Mouse (Mus musculus) megakaryocyte progenitor cell, adult 5-6 weeks (primary cell): ENCODE data around the gene Vkorc1. TPM values are rescaled to one million over a fixed set of nuclear protein-coding genes. Genes with fewer than 3 reads are reported as not detected.
A peak's percentile ranks its signal among the peaks of the same experiment; 100 is the strongest.

Source experiments
- ATAC-seq: replicated peaks from 2 replicates; pipeline ENCODE4 v1.8.0; 2016; ENCODE audit warnings: mild to moderate bottlenecking, moderate TSS enrichment, inconsistent platforms; ENCODE audit not compliant: poor library complexity
- total RNA-seq, 2 experiments: library from RNA; stranded (forward) in 1 of 2; stranded (reverse) in 1 of 2; fragments of 157-497, 149-512 nt in 1 of 2; fragments of 200-1000 nt in 1 of 2; gene quantifications; 2 replicates each; pipeline versions ENCODE4 v1.2.3 to v1.2.4; 2015 to 2017

The Vkorc1 gene
- total RNA-seq, 2 experiments from 2014 or later: 30.7 to 145 TPM

DNA sequence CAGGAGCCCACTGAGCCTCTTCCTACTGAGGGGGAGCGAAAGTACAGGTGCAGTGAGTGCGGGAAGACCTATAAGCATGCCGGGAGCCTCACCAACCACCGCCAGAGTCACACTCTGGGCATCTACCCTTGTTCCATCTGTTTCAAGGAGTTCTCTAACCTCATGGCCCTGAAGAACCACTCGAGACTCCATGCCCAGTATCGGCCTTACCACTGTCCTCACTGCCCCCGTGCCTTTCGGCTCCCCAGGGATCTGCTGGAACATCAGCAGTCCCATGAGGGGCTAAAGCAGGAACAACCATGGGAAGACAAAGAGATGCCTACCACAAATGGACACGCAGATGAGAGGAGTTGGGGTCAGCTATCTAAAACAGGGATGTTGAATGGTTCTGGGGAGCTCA, 16.1 kb downstream of the Vkorc1 start:
- ATAC-seq: no peak

DNA sequence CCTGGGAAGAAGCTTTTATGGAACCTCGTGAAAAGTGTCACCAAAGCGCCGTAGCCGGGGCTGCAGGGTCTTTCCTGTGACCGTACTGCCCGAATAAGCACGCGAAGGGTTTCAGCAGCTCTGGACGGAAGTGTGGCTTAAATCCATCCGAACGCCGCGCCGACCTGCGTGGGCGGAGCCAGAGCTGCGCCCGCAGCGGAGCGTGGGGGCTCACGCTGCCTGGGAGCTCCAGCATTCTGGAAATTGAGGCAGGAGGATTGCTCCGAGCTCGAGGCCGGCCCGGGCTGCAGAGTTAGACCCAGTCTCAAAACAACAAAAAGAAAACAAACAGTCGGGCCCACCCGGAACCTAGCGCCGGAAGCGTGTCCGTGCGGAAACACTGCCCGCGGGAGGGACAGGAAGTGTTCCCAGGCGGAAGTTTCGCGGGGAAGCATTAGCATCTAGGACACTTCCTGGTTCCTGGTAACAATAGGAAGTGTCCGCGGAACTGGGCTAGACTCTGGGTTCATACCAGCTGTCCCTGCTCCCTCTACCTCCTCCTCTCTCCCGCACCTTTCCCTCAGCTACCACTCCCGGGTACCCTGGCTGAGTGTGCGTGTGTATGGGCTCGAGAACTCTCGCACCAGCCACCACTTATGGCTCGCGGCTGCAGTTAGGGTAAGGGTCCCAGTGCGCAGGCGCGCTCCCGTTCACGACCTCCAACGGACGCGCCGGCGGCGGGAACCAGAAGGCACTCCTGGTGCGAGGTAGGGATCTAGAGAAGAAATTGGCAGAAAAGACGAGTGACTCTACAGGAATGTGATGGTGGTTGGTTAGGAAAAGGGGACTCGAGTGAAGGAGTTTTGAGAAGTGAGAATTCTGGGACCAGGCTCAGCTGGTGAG, 18.7 kb downstream of the Vkorc1 start, which contains the start of gene Zfp668:
Gene Zfp668 (minus strand): TSS at position 362 of the 882 bp plus-strand sequence.
- peak; percentile 71 for ATAC-seq

DNA sequence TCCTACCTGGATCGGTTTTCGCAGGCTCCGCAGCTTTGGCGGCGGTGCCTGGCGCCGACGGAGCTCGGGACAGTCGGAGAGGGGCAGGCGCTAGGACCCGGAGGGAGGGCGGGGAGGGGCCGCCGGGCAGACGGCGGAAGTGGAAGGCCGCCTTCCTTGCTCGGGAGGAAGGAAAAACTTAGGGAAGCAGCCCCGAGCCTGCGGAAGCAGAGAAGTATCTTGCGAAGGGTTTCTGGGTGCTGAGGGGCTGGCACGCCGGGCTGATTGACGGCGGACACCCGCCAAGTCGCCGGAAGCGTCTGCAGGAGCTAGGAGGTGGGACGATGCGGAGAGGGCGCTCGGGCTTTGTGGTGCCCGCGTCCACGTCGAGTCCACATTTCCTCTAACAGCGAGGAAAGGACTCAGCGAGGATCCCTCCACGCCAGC, 19.4 kb downstream of the Vkorc1 start, which contains the start of gene Zfp646:
Gene Zfp646 (plus strand): TSS at position 181 of the 426 bp plus-strand sequence.
- peak; percentile 62 for ATAC-seq

DNA sequence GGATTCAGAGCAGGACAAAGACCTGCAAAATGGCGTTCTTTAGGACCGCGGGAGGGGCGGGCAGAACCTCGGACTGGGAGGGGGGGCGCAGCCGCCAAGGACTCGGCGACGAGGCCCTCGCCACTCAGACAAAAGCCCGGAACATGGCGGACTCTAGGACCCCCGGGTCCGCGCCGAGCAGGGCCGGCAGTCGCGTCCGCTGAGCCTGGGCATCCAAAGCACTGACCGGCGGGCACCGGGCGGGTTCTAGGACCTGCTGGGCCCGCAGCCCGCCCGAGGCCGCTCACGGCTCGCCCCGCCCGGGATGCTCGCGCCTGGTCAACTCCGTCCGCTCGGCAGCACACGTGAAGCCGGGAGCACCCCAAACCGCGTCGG, 19.8 kb downstream of the Vkorc1 start:
- peak; percentile 72 for ATAC-seq

DNA sequence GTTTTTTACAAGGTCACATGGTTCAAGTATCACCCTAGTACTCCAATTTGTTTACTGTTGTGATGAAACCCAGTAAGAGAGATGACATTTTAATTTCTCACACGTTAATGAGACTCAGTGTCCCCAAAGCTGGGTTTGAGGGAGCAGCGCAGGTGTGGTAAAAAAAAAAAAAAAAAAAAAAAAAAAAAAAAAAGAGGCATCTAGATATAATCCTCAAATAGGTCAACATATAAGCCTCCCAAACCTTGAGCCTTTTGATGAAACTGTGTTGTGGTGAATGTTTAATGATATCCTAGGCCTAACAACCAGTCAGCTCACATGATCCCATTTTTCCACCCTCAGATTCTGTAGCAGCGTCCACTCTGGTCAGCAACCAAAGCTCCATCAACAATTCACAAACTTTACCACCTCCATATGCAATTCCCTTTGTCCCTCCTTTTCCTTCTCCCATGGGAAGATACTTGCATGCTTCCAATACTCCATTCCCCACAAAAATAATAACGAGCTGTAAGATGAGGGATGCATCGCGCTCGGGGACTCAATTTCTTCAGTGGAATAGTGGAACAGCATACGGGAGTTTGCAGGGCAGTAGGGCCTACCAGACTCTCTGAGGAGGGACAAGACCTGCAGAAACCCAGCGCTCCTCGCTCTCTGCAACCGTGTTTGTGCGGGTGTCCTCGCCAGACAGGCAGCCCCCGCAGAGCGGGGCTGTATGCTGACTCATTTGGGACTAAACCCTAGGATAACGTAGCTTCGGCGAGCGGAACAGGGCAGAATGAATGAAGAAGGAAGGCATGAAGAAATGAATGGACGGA, 20.4 kb downstream of the Vkorc1 start:
- ATAC-seq: peak; percentile 7; the same call in 1 of the 2 replicates

DNA sequence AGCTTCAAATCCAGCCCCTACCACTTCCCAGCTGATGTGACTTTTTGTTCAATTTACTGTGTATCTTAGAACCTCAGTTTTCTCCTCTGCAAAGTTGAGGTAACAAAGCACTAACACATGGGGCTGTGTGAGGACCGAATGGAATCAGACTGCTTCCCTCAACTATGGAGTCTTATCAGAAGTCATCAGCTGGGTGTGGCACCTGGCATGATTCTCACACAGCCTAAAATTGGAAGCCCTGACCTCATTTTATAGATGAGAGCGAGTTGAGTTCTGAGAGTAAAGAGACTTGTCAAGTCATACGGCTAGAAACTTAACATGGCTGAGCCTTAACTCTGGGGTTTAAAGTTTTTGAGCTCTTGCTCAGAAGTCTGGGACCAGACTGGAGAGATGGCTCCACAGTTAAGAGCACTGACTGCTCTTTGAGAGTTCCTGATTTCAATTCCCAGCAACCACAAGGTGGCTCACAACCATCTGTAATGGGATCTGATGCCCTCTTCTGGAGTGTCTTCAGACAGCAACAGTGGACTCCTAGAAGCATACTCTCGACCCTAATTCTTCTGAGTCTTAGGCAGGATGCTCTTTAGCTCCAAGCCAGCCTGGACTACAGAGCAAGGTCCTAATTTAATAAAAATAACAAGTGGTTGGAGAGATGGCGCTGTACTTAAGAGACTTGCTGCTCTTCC, 25.1 kb downstream of the Vkorc1 start:
- peak; percentile 41; the same call in 1 of the 2 replicates for ATAC-seq

DNA sequence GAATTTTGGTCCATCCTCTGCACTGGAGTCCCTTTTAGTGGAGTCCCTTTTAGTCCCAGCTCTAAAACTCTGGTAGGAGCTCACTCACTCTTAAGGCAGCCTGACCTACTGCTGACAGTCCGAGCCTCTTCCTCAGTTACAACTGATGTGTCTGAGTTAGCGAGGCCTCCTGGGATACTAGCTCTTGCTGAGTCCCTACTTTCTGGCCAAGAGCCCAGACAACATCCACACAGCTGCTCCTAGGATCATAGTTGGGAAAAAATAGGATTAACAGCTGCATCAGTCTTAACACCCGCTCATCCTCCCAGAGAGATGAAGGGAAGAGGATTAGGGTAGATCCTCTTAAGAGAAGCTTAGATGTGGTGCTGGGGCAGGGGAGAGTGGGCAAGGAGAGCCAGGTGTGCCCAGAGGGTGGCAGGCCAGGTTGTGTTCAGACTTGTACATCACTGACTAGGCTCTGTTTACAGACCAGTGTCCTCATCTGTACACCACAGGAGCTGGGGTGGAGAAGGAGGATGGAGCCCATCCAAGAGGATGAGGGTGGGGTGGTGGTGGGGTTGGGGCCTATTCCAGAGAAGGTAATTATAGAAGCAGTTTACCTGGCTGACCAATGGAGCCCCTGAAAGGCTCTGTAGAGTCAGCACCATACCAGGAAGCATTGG, 26.1 kb downstream of the Vkorc1 start:
- no peak for ATAC-seq

DNA sequence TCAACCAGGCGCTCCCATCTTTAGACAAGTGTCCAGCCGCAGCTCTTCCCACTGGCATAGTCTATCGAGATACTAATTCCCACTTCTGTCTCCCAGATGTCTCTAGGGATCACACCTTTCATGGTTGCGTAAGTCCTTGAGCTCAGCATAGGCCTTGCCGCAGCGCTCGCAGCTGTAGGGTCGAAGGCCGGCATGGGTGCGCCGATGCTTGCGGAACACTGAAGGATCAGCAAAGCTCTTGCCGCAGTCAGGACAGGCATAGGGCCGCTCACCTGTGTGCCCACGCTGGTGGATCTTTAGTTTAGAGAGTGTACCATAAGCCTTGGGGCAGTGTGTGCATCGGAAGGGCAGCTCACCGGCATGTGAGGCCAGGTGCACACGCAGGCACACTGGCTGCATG, 27.8 kb downstream of the Vkorc1 start:
- no peak for ATAC-seq

DNA sequence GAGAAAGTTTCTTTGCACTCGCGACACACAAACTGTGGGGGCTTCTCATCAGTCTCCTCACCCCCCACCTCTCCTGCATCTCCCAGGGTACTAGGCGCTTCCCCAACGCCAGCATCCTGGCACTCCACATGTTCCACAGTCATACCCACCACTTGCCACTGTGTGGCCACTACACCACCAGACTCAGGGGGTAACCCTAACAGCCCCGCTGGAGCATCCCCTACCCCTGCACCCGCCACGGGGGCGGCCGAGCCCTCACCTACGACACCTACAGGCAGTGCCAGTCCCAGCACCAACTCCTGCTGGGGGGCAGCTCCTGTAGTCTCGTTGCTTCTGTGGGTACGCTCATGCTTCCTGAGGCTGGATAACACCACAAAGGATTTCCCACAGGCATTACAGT, 29.0 kb downstream of the Vkorc1 start:
- ATAC-seq: no peak

DNA sequence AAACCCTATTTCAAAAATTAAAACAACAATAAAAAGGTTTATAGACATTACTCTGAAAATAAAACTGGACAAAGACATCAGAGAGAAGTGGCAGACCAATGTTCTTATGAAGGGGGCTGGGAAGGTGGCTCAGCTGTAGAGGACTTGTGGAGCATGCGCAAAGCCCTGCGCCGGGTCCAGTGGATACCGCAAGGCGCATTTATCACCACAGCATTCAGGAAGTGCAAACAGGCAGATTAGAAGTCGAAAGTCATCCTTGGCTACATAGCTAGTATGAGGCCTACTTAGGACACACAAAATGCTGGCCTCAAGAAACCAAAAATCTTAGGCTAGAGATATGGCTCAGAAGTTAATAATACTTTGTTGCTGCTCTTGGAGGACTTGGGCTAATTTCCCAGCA, 37.2 kb downstream of the Vkorc1 start:
- peak; percentile 95 for ATAC-seq

DNA sequence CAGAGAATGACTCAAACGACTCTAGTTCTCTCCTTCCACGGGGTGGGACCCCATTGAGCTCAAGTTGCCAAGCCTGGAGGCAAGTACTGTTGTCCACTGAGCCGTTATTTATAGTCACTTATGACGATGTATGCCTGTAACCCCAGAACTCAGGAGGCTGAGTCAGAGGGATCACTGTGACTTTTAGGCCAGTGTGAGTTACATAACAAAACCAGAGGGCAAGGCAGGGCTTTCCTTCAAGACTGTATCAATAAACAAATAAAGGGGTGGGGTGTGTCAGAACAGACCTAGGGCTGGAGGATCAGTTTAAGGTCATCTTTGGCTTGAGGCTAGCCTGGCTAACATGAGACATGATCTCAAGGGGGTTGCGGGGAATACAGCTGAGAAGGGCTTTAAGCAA, 44.5 kb downstream of the Vkorc1 start:
- ATAC-seq: no peak

DNA sequence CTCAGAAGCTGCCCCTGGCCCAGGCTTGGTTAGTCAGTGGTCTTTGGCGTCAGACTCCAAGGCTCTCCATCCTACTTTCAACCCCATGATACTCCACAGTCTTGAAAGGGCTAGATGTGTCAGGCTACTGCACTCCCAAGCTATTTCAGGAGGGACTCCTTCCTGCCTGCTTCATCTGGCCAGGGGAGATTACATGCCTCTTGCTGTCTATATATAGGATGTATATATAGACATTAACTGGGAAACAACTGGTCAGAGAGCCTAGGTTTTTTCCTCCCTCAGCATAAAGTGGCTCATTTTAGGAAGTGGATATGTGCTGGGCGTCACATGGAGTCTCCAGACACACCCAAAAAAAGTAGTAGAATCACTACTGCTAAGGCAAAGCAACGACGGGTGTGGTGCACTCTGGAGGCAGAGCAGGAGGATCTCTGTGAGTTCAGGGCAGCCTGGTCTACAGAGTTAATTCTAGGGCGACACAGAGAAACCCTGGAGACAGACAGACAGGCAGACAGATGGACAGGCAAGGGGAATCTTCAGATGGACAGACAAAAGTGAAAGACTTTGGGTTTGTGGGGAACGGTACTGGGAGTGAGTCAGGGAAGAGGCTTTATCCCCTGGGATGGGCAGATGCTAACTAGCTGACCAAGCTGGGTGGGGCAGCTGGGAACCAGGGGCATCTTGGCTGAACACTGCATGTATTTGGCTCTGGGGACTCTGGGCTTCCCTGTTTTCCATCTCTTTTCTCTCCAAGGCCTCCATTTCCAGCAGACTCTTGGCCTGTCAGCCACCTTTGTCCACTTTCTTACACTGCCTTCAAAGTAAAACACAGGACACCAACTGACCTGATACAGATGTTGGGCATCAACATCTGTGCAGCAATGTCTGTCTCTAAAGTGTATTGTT, 45.2 kb downstream of the Vkorc1 start:
- ATAC-seq: no peak

Other genes with a start within 250 kb of the Vkorc1 start
- gene Bcl7c, start 186.7 kb downstream of the Vkorc1 start, total RNA-seq (2015): 61.1 and 63.4 TPM in 2 replicates
- 38.1 and 44.6 TPM in 2 replicates for gene Bcl7c, start 186.7 kb downstream of the Vkorc1 start, total RNA-seq (2017)
- 0.83 and 1.8 TPM in 2 replicates for gene Ctf1, start 182.9 kb downstream of the Vkorc1 start, total RNA-seq (2015)
- 0.42 and 1.9 TPM in 2 replicates for gene Ctf1, start 182.9 kb downstream of the Vkorc1 start, total RNA-seq (2017)
- not detected in 2 replicates for gene Ctf2, start 163.5 kb downstream of the Vkorc1 start, total RNA-seq (2015)
- not detected in 2 replicates for gene Ctf2, start 163.5 kb downstream of the Vkorc1 start, total RNA-seq (2017)
- 5.6 and 5.7 TPM in 2 replicates for gene Fbxl19, start 151.1 kb downstream of the Vkorc1 start, total RNA-seq (2015)
- gene Fbxl19, start 151.1 kb downstream of the Vkorc1 start, total RNA-seq (2017): 14.2 and 16.1 TPM in 2 replicates
- 26.7 and 32.1 TPM in 2 replicates for gene Orai3, start 125.8 kb downstream of the Vkorc1 start, total RNA-seq (2015)
- gene Orai3, start 125.8 kb downstream of the Vkorc1 start, total RNA-seq (2017): 28.2 and 30.2 TPM in 2 replicates
- gene Setd1a, start 118.9 kb downstream of the Vkorc1 start, total RNA-seq (2015): 54.7 and 67.2 TPM in 2 replicates
- gene Setd1a, start 118.9 kb downstream of the Vkorc1 start, total RNA-seq (2017): 9.7 and 13.6 TPM in 2 replicates
- gene Gm49388, start 110.0 kb downstream of the Vkorc1 start, total RNA-seq (2015): not detected in 2 replicates
- not detected in 2 replicates for gene Gm49388, start 110.0 kb downstream of the Vkorc1 start, total RNA-seq (2017)
- 20.2 and 31.3 TPM in 2 replicates for gene Hsd3b7, start 95.0 kb downstream of the Vkorc1 start, total RNA-seq (2015)
- gene Hsd3b7, start 95.0 kb downstream of the Vkorc1 start, total RNA-seq (2017): 25.6 and 26.8 TPM in 2 replicates
- 55.8 and 70.2 TPM in 2 replicates for gene Stx4a, start 71.3 kb downstream of the Vkorc1 start, total RNA-seq (2015)
- gene Stx4a, start 71.3 kb downstream of the Vkorc1 start, total RNA-seq (2017): 35.7 and 50.4 TPM in 2 replicates
- 0.12 and 1.5 TPM in 2 replicates for gene Stx1b, start 71.1 kb downstream of the Vkorc1 start, total RNA-seq (2015)
- gene Stx1b, start 71.1 kb downstream of the Vkorc1 start, total RNA-seq (2017): 0.03 and 0.12 TPM in 2 replicates
- 18.7 and 19.4 TPM in 2 replicates for gene Zfp646, start 19.4 kb downstream of the Vkorc1 start, total RNA-seq (2015)
- 31.6 and 38.2 TPM in 2 replicates for gene Zfp646, start 19.4 kb downstream of the Vkorc1 start, total RNA-seq (2017)
- 5.7 and 7.4 TPM in 2 replicates for gene Zfp668, start 18.8 kb downstream of the Vkorc1 start, total RNA-seq (2015)
- 2.9 and 6.7 TPM in 2 replicates for gene Zfp668, start 18.8 kb downstream of the Vkorc1 start, total RNA-seq (2017)
- 0.15 and 0.39 TPM in 2 replicates for gene Prss53, start 4.6 kb downstream of the Vkorc1 start, total RNA-seq (2015)
- gene Prss53, start 4.6 kb downstream of the Vkorc1 start, total RNA-seq (2017): not detected in 2 replicates
- not detected in 2 replicates for gene Gm21974, start 163 bp downstream of the Vkorc1 start, total RNA-seq (2015)
- gene Gm21974, start 163 bp downstream of the Vkorc1 start, total RNA-seq (2017): not detected in 2 replicates
- 68.3 and 75.7 TPM in 2 replicates for gene Bckdk, start 8.5 kb upstream of the Vkorc1 start, total RNA-seq (2015)
- 42.5 and 49.9 TPM in 2 replicates for gene Bckdk, start 8.5 kb upstream of the Vkorc1 start, total RNA-seq (2017)
- gene Kat8, start 16.9 kb upstream of the Vkorc1 start, total RNA-seq (2015): 18.1 and 30.6 TPM in 2 replicates
- gene Kat8, start 16.9 kb upstream of the Vkorc1 start, total RNA-seq (2017): 23.7 and 30.4 TPM in 2 replicates
- not detected in 2 replicates for gene Prss8, start 34.5 kb upstream of the Vkorc1 start, total RNA-seq (2015)
- gene Prss8, start 34.5 kb upstream of the Vkorc1 start, total RNA-seq (2017): not detected in 2 replicates
- 1.5 and 2.3 TPM in 2 replicates for gene Prss36, start 51.1 kb upstream of the Vkorc1 start, total RNA-seq (2015)
- 0.75 and 7.2 TPM in 2 replicates for gene Prss36, start 51.1 kb upstream of the Vkorc1 start, total RNA-seq (2017)
- gene Fus, start 71.8 kb upstream of the Vkorc1 start, total RNA-seq (2015): 180 and 190 TPM in 2 replicates
- gene Fus, start 71.8 kb upstream of the Vkorc1 start, total RNA-seq (2017): 27.2 and 49.5 TPM in 2 replicates
- gene Pycard, start 98.2 kb upstream of the Vkorc1 start, total RNA-seq (2015): 142 and 147 TPM in 2 replicates
- gene Pycard, start 98.2 kb upstream of the Vkorc1 start, total RNA-seq (2017): 20.8 and 26.9 TPM in 2 replicates
- not detected in 2 replicates for gene Trim72, start 108.3 kb upstream of the Vkorc1 start, total RNA-seq (2015)
- not detected in 2 replicates for gene Trim72, start 108.3 kb upstream of the Vkorc1 start, total RNA-seq (2017)
- gene Itgam, start 167.0 kb upstream of the Vkorc1 start, total RNA-seq (2015): 23.6 and 24.3 TPM in 2 replicates
- 28.0 and 34.9 TPM in 2 replicates for gene Itgam, start 167.0 kb upstream of the Vkorc1 start, total RNA-seq (2017)
- gene Gm49368, start 167.1 kb upstream of the Vkorc1 start, total RNA-seq (2015): 0.05 TPM in 1 of 2 replicates, not detected in the other
- not detected in 2 replicates for gene Gm49368, start 167.1 kb upstream of the Vkorc1 start, total RNA-seq (2017)
- 0.32 and 0.76 TPM in 2 replicates for gene Itgax, start 233.9 kb upstream of the Vkorc1 start, total RNA-seq (2015)
- gene Itgax, start 233.9 kb upstream of the Vkorc1 start, total RNA-seq (2017): 0.67 and 0.68 TPM in 2 replicates